Mouse (Mus musculus) CD8-positive naive resting alpha-beta T cell, adult 2 months (primary cell): ENCODE data around the gene Astn1.

Source experiments
- DNase-seq, 2 experiments: peaks; one replicate each; pipeline ENCODE4 v3.0.0; 2022; ENCODE audit warnings: low read depth in 2 of 2, low spot score in 2 of 2

The Astn1 gene

GRCm38 (mm10) chr1:158513572-158513971 lies 151.5 kb downstream of the Astn1 start:
- DNase-seq, result no peak

- no peak for DNase-seq
These were observed 154.5 kb downstream of the Astn1 start for GRCm38 (mm10) chr1:158516558-158516957.

DNA sequence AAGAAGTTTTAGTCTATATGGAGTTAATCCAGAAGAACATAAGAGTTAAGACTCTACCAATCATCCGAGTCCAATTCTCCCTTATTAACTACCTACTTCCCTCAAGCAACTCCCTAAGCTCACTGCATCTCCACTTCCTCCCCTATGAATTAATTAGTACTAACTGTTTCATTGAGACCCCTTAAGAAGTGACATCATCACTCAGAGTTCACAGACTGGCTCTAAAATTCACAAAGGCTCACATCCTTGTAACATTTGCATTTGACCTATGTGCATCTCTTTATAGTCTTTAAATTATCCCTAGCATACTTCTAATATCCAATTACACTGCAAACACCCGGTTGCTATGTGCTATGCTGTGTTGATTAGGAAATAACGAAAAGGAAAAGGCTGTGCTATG lies 174.1 kb downstream of the Astn1 start:
- no peak for DNase-seq

DNA sequence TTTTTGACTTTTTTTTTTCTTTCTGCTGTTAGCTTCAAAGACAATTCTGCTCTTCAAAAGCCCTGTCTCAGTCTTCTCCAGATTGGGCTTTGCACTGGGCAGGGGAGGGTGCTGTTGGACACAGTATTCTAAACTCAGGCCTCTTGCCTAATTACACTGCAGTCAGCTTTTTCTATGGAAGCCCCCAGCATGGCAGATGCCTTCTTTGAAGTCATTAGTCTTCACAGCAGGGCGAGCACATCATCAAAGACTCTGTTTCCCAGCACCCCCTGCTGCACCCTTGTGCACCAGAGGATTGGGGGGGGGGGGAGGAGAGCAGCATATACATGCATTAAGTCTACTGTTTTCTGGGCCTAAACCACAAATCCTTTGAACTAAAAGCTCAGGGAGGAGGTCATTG lies 174.8 kb downstream of the Astn1 start:
- DNase-seq, result no peak

GRCm38 (mm10) chr1:158545095-158545494 lies 183.0 kb downstream of the Astn1 start:
- DNase-seq, result no peak

GRCm38 (mm10) chr1:158546513-158546912 lies 184.4 kb downstream of the Astn1 start:
- DNase-seq, result no peak

DNA sequence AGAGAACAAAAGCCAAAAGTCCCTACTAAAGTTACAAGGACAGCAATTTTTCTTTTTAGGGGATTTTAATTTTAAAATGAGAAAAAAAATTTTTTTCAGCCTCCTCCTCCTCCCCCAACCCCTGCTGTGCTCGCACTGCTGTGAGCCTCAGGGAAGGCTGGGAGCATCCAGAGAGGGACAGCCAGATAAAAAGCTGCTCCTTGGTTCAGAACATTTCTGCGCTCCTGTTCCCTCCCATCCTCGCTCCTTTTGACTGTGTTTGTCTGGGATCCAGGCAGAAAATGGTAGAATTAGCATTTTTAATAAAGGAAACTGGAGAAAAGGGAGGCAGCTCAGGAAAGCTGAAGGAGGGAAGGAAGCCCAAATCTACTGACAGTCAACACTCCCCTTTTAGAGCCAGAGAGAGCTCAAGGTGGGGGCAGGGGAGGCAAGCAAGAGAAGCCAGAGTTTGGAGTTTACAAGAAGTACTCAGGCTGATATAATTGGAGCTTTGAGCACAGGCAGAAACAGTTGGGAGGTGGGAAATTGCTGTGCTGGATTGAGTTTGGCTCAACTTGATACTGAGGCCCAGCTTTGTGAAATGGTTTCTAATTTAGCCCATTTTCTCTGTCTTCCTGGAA lies 185.6 kb downstream of the Astn1 start:
- no peak for DNase-seq

DNA sequence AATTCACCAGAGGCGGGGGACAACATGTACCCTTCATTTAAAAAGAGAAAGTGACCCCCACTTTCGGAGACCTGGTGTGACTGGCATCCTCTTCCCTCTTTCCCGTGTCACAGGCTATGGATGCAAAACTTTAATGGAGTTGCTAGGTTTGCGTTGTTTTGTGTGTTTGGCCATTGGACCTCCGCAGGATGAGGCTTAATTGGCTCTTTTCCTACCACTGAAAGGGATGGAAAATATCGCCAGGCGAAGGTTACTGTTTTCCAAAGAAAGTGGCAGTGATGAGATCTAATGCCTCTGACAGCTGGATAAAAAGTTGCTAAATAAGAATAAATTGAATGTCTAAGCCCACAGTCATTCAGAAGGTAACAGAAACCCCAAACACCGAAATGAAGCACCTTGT lies 186.2 kb downstream of the Astn1 start:
- no peak for DNase-seq

- DNase-seq, result no peak
These were observed 187.5 kb downstream of the Astn1 start for GRCm38 (mm10) chr1:158549616-158550015.

DNA sequence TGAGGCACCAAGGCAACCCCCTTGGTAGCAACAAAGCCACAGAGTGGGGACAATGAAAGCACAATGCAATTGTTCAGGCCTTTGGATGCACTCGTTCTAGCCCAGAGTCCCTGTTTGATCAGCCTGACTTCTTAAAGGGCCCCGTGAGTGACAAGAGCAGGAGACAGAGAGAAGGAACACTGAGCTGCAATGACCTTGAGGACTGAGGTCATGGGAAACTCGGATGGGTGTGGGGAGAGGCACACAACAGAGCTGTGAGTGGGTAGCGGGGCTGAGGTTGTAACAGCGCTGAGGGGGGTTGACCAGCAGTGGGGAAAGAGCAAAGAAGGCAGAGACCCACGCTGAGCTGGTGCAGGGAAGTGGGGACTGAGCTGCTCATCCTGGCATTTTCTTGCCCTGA lies 189.9 kb downstream of the Astn1 start:
- DNase-seq, result no peak

GRCm38 (mm10) chr1:158553341-158553740 lies 191.3 kb downstream of the Astn1 start:
- no peak for DNase-seq

DNA sequence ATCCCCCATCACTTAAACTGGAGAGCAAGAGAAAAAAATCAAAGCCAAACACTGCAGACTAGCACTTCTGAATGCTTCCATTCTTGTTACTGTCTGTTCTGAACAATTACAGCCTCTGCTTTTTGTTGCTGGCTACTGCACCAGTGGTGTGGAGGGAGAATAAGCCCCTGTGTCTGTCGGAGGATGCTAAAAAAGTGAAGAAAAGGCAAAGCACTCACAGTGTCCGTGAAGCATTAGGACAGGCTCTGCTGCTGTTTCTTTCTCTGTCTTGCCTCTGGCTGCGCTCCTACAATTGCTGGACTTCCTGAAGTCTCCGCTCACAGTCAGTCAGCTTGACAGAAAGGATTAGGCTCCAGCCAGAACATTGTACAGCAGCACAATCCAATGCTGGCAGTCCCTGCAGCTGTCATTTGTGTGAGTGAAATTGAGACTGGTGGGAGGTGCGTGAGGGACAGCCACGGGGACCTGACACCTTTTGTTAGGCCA lies 192.0 kb downstream of the Astn1 start:
- no peak for DNase-seq

DNA sequence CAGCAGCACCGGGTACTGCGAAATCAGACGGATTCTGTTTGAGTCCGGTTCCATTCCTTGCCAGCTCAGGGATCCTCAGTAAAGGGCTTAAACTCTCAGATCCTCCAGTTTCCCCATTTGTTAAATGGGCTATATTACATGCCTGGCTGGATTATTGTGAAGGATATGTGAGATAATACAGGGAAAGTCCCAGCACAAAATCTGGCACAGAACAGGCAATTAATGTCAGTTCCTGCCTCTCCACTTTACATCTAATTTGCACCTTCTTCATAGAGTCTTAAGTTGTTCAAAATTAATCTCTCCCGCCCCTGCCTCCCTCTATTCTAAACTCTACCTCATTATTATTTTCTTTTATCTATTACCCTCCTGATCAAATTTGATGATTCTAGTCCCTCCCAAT lies 211.1 kb downstream of the Astn1 start:
- DNase-seq, result no peak

GRCm38 (mm10) chr1:158573597-158573996 lies 211.5 kb downstream of the Astn1 start:
- DNase-seq, result no peak

DNA sequence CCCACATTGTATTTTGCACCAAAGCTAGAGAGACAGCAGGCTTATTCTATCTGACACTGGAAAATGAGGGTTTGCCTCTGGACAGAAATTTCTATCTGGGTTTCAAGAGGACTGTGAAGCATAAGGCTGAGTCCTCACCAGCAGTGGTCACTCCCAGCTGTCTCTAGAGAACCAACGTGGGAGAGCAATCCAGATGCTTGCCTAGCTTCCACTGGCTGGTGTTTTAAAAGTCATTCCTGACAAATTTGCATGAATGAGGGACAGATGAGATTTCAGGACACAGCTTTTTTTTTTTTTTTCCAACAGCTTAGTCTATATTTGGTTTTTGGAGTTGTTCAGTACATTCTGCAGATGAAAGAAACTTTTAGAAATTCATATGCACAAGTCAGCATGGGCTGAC lies 213.9 kb downstream of the Astn1 start:
- no peak for DNase-seq

- no peak for DNase-seq
These were observed 219.7 kb downstream of the Astn1 start for GRCm38 (mm10) chr1:158581806-158582205.

- no peak for DNase-seq
These were observed 226.8 kb downstream of the Astn1 start for GRCm38 (mm10) chr1:158588903-158589302.

DNA sequence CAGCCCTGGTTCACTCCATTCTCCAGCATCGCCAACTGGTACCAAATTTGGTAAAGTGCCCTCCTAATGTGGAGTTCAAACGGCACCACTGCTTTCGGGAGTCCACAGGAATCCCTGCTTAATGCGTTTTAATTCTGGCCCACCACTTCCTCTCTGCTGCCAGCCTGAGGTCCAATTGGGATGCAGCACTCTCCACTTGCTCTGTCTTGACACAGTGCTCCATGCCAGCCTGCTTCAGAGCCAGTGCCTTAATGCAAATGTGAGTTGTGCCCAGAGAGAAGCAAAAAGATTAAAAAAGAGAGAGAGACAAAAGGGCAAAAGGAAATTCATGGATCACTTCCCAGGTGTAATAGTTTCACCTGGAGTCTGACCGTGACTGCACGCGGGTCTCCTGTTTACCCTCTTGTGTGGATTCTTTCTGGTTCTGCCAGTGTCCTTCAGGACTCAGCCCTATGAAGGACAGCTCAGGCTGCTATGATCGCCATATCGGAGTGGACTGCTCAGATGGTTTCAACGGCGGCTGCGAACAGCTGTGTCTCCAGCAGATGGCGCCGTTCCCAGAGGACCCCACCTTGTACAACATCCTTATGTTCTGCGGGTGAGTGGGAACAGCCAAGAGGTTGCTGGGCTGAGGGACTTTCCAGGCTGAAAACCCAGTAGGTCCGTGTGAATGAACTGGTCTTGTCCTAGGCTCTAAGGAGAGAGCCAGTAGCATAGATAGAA lies 234.8 kb downstream of the Astn1 start:
- DNase-seq, result no peak

GRCm38 (mm10) chr1:158597996-158598395 lies 235.9 kb downstream of the Astn1 start:
- DNase-seq, result no peak

DNA sequence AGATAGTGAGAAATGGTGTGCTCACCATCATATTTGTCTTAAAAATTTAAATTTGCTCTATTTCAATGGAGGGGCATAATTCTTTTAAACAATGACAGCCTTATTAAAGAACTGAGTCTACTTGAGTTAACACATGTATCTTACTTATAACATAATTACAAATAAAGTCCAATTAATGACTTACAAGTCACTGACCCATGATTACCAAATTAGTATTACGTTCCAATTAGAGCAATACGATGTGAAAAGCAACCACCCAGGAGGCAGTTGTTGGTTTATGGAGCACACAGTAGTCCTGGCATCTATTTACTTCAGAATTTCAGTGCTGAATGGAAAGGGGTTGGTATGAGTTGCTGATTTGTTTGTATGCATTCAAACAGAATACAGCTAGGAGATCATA lies 237.4 kb downstream of the Astn1 start:
- no peak for DNase-seq

GRCm38 (mm10) chr1:158603056-158603455 lies 241.0 kb downstream of the Astn1 start:
- DNase-seq, result no peak

DNA sequence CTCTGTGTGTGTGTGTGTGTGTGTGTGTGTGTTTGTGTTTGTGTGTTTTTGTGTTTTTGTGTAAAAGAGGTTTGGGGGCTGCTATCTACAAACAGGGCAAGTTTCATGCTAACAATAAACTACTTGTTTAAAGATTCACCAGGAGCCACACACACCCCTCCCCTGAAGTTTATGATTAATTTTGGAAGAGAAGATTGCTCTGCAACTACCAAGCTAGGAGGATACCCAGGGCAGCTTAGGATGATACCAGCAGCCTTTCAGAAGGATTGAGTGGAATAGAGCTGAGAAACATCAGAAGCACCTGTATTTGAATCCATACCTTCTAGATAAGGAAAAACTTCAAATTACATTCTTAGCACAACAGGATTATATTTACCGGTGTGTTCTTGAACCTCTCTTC lies 242.1 kb downstream of the Astn1 start:
- no peak for DNase-seq

GRCm38 (mm10) chr1:158605597-158605996 lies 243.5 kb downstream of the Astn1 start:
- DNase-seq, result no peak
